Mouse (Mus musculus) forebrain, embryonic 12.5 days (tissue): ENCODE results near the gene Arhgap27. TPM values are rescaled to one million over a fixed set of nuclear protein-coding genes. Genes with fewer than 3 reads are reported as not detected.

Experiments used
- ATAC-seq: fragments of 200-750 bp; cut with Nextera tagmentation; 2 replicates; pipeline ENCODE4 v1.8.0; 2017; ENCODE audit warnings: moderate TSS enrichment; ENCODE audit not compliant: low FRiP score
- H3K27ac ChIP-seq: fragments of 300-500 bp; sonication (generic); 2 replicates; pipeline ENCODE4 v1.5.1; 2016; ENCODE audit warnings: mild to moderate bottlenecking
- H3K27me3 ChIP-seq: fragments of 300-500 bp; sonication (generic); 2 replicates; pipeline ENCODE4 v1.6.1; 2016; ENCODE audit warnings: mild to moderate bottlenecking
- H3K36me3 ChIP-seq: fragments of 300-500 bp; sonication (generic); replicated peaks from 2 replicates; pipeline ENCODE4 v1.6.1; 2016; ENCODE audit warnings: mild to moderate bottlenecking
- H3K4me1 ChIP-seq: fragments of 300-500 bp; sonication (generic); 2 replicates; pipeline ENCODE4 v1.6.1; 2016
- H3K4me2 ChIP-seq: fragments of 300-500 bp; sonication (generic); 2 replicates; pipeline ENCODE4 v1.6.1; 2016; ENCODE audit warnings: mild to moderate bottlenecking, moderate library complexity
- H3K4me3 ChIP-seq: fragments of 300-500 bp; sonication (generic); replicated peaks from 2 replicates; pipeline ENCODE4 v1.5.1; 2016; ENCODE audit warnings: mild to moderate bottlenecking
- H3K9ac ChIP-seq: fragments of 300-500 bp; sonication (generic); 2 replicates; pipeline ENCODE4 v1.6.1; 2016; ENCODE audit warnings: mild to moderate bottlenecking
- H3K9me3 ChIP-seq: fragments of 300-500 bp; sonication (generic); 2 replicates; pipeline ENCODE4 v1.6.1; 2016
- WGBS: fragments of 180-500 bp; shearing (Covaris S2); methylation state at CpG from one replicate; pipeline ENCODE4 v1.1.7; 2016; 5-methylcytosine and 5-hydroxymethylcytosine counted together
- polyA plus RNA-seq: library from polyadenylated mRNA; unstranded; fragments of >200 nt; fragmentation: Nextera tagmentation; extraction: Ambion mirVana; gene quantifications from 2 replicates; pipeline ENCODE4 v1.2.1, GENCODE M21; 2016

The Arhgap27 gene
- polyA plus RNA-seq, 1 experiment from 2014 or later = 3.2 TPM

DNA sequence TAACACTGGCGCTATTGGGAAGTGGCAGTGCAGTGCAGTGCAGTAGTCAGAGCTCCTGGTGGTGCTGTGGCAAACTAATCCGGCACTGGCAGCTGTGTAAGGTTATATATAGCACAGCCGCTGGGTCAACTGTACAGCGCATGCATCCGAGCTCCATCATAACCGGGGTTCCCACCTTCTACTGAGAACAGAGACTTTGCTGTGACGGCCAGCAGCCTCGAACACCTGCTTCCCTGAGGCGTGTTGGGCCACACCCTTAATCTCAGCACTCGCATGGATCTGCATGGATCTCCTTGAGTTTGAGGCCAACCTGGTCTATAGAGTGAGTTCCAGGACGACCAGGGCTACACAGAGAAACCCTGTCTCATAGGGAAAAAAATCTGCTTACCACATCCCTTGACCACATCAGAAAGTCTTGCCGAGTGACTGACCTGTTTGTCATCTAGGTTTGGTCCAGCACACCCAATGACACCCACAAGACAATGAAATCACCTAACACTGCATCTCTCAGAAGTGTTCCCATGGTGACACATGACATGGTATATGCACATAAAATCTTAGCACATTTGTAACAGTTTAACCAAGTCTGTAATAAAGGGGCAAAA lies 12.7 kb downstream of the Arhgap27 start:
- ATAC-seq = no peak
- H3K4me1 ChIP-seq = peaks cover 8% of the 10 kb centered on the region; the same call in 1 of the 2 replicates

DNA sequence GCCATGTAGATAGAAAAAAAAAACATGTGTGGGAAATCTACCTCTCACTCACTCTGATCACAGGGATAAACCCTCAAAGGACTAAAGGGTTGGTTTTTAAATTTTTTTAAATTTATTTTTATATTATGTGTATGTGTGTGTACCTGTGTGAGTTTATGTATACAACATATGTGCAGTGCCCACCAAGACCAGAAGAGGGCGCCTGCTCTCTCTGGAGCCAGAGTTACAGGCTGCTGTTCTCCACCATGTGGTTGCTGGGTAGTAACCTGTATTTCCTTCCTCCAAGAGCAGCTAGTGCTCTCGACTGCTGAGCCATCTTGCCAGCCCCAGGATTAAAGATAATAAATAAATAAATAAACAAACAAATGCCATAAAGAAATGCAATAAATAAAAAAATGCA lies 13.8 kb downstream of the Arhgap27 start:
- no peak for ATAC-seq
- H3K4me3 ChIP-seq = no peak overlapping the region
- H3K9me3 ChIP-seq = peaks cover 5% of the 10 kb centered on the region; the same call in 1 of the 2 replicates
- 90% methylated on average over 2 of the region's 2 CpGs for WGBS
- H3K36me3 ChIP-seq = no peaks in the 10 kb centered on the region
- H3K4me1 ChIP-seq = no peaks in the 10 kb centered on the region
- H3K27ac ChIP-seq = no peak overlapping the region
- 0 out of 2 replicates have a peak, but pooled peaks cover 2% of the 10 kb centered on the region for H3K27me3 ChIP-seq
- H3K9ac ChIP-seq = no peak overlapping the region
- no peak overlapping the region for H3K4me2 ChIP-seq

More for the DNA sequence above, 12.7 kb downstream of the Arhgap27 start:
- Histone ChIP-seq H3K9me3 (peaks cover 5% of the 10 kb centered on the region; the same call in 1 of the 2 replicates), H3K9ac (no peak overlapping the region), H3K27me3 (peaks cover 11% of the 10 kb centered on the region), H3K36me3 (no peaks in the 10 kb centered on the region), H3K4me3 (no peak overlapping the region), H3K4me2 (no peak overlapping the region), H3K27ac (no peak overlapping the region)
- WGBS = 91% methylated on average over 12 of the region's 12 CpGs

DNA sequence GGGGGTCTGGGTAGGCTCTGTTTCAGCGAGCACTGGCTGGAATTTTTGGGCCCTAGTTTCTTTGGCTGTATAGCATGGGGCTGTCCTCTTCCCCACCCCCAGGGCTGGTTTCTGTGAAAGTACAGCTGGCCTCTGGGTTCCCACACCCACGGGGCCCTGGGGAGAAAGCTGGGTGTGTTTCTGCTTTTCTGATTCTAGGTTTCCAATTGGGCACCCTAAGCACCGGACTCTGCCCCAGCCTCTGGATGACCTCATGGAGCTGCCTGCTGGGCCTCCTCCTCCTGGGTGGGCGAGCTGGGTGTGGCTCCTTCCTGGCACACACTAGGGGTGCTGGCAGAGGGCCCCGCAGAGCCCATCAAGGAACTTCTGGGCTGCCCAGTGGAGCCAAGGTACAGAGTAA lies 16.8 kb downstream of the Arhgap27 start:
- Histone ChIP-seq H3K27me3 (no peaks in the 10 kb centered on the region; the same call in 1 of the 2 replicates), H3K4me2 (no peak overlapping the region), H3K4me1 (no peaks in the 10 kb centered on the region), H3K36me3 (no peaks in the 10 kb centered on the region), H3K4me3 (no peak overlapping the region), H3K9ac (no peak overlapping the region), H3K27ac (no peak overlapping the region), H3K9me3 (no peaks in the 10 kb centered on the region)
- 75% methylated on average over 5 of the region's 5 CpGs for WGBS
- ATAC-seq = no peak

DNA sequence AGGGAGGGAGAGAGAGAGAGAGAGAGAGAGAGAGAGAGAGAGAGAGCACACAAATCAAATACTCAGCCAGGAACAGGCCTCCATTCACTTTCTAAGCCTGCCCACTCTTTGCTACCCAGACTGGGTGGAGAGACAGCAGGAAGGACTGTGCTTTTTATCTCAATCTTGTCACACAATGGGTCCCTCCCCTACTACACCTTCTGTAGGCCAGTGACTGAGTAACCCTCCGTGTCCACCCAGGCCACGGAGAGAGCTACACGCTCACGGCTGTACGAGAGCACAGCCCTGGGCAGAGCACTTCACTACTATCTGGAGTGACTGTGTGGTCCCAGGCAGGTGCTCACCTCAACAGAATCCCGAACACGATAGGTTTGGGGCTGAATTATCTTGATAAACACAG lies 17.3 kb downstream of the Arhgap27 start:
- no peak overlapping the region for H3K27ac ChIP-seq
- no peak overlapping the region for H3K4me2 ChIP-seq
- no peaks in the 10 kb centered on the region for H3K36me3 ChIP-seq
- H3K27me3 ChIP-seq = no peaks in the 10 kb centered on the region; the same call in 1 of the 2 replicates
- no peak overlapping the region for H3K4me3 ChIP-seq
- no peaks in the 10 kb centered on the region for H3K9me3 ChIP-seq
- ATAC-seq = no peak
- H3K9ac ChIP-seq = no peak overlapping the region
- no peaks in the 10 kb centered on the region for H3K4me1 ChIP-seq
- 86% methylated on average over 7 of the region's 7 CpGs for WGBS

DNA sequence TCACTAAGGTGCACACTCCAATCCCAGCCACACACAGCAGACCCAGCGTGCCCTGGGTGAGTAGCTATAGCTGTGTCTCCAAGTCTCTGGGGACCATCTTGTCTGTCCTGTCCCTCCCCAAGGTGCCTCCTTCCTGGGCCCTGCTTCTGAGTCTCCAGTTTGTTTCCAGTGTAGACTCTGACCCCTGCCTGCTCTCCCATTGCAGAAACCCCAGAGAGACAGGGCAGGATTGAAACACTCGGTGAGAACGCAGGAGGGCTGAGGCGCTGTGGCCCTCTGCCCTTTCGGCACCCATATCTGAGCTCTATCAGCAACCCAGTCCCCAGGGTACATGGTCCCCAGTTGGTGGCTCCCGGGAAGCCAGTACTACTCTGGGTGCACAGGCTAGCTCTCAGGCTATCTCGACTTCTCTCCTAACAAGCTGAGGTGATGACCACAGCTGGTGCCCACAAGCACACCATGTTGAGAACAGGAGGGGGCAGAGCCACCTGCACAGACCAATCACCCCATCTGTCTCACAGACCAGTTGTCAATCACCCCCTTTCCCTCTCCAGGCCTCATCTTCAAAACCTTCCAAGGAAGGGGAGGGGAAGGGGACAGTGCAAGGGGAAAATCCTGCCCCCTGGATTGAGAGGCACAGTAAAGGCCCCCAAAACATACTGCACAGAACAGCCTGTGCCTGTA lies 17.9 kb downstream of the Arhgap27 start:
- Histone ChIP-seq H3K27ac (no peak overlapping the region), H3K4me3 (no peak overlapping the region), H3K9ac (no peak overlapping the region), H3K9me3 (no peaks in the 10 kb centered on the region), H3K27me3 (peaks cover 7% of the 10 kb centered on the region; the same call in 1 of the 2 replicates), H3K4me2 (no peak overlapping the region), H3K36me3 (no peaks in the 10 kb centered on the region), H3K4me1 (no peaks in the 10 kb centered on the region)
- 84% methylated on average over 7 of the region's 7 CpGs for WGBS
- ATAC-seq = no peak

DNA sequence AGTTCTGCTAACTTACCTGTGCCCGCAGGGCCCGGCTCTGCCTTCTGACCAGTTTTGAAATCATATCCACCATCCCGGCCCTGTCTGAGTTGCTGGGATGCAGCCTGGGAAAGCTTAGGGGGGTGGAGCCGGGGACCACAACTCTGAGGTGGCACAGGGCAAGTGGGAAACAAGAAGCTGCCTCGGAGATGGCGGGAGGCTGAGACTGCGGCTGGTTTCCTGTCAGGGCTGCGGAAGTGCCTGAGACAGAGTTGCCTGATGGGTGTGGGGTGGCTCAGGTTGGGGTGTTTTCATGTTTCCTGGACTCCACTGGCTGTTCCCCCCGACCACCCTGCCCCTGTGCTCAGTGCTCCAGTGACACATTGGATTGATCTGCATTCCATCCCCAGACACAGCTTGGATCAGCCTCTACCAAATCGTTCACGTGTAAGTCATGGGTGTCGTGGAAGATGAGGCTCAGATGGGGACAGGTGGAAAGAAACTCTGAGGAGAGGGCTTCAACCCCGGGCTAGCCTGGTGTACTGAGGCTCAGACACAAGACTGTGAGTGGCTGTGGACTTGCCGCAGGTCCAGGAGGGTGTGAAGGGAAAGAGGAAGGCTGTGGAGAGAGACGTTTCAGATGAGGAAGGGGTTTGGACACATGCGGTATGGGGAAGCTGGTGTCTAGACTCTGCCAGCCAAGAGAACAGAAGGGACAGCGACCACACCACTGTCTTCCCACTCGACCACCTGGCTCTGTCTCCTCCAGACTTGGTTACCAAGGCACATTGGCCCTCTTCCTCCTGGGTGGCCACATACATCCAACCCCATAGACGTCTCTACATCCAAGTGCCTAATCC lies 18.8 kb downstream of the Arhgap27 start:
- no peak for ATAC-seq
- no peak overlapping the region for H3K4me2 ChIP-seq
- H3K4me1 ChIP-seq = 0 out of 2 replicates have a peak, but pooled peaks cover 1% of the 10 kb centered on the region
- peaks cover 9% of the 10 kb centered on the region; the same call in 1 of the 2 replicates for H3K27me3 ChIP-seq
- H3K27ac ChIP-seq = no peak overlapping the region
- no peaks in the 10 kb centered on the region for H3K9me3 ChIP-seq
- H3K4me3 ChIP-seq = no peak overlapping the region
- no peak overlapping the region for H3K9ac ChIP-seq
- WGBS = 77% methylated on average over 19 of the region's 19 CpGs
- H3K36me3 ChIP-seq = no peaks in the 10 kb centered on the region

DNA sequence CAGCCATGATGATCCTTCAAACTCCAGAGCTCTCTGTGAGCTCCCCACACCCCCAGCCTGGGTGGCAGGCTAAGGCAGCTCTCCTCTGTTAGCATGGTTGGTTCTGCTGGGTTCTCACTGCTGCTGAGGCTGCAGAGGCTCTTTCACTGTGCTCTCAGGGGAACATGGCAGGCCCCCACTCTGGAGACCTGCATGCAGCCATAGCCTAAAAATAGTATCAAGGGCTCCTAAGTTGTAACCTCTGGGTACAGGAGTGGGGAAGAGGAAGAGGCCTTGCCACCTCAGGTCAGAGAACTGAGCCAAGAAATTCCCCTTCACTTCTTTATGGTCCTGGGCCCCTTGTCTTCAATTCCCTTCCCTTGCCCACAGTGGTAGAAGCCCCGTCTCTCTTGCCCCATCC lies 19.6 kb downstream of the Arhgap27 start:
- Histone ChIP-seq H3K9ac (no peak overlapping the region), H3K4me3 (no peak overlapping the region), H3K36me3 (no peaks in the 10 kb centered on the region), H3K27me3 (peaks cover 15% of the 10 kb centered on the region; the same call in 1 of the 2 replicates), H3K27ac (no peak overlapping the region), H3K9me3 (no peaks in the 10 kb centered on the region), H3K4me1 (0 out of 2 replicates have a peak, but pooled peaks cover 4% of the 10 kb centered on the region), H3K4me2 (no peak overlapping the region)
- no peak for ATAC-seq
- 79% methylated on average over 1 of the region's 1 CpGs for WGBS

DNA sequence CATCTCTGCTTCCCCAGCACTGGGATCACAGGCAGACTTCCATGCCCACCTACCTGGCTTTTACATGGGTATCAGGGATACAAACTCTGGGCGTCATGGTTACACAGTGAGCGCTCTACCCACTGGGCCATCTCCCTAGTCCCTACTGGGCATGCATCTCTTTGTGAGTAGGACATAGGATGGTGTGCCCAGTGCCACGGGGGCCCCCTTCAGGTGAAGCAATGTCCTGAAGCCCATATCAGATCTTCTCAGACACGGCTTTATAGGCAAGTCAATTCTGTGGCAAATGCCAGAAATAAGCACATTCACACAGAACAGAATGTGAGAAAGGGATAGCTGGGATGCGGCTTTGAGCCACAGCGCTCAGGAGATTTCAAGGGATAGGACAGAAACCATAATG lies 20.4 kb downstream of the Arhgap27 start:
- Histone ChIP-seq H3K4me3 (no peak overlapping the region), H3K27me3 (peaks cover 15% of the 10 kb centered on the region; the same call in 1 of the 2 replicates), H3K36me3 (no peaks in the 10 kb centered on the region), H3K9ac (no peak overlapping the region), H3K4me2 (no peak overlapping the region), H3K4me1 (0 out of 2 replicates have a peak, but pooled peaks cover 4% of the 10 kb centered on the region), H3K27ac (no peak overlapping the region), H3K9me3 (no peaks in the 10 kb centered on the region)
- no peak for ATAC-seq
- 83% methylated on average over 6 of the region's 6 CpGs for WGBS

DNA sequence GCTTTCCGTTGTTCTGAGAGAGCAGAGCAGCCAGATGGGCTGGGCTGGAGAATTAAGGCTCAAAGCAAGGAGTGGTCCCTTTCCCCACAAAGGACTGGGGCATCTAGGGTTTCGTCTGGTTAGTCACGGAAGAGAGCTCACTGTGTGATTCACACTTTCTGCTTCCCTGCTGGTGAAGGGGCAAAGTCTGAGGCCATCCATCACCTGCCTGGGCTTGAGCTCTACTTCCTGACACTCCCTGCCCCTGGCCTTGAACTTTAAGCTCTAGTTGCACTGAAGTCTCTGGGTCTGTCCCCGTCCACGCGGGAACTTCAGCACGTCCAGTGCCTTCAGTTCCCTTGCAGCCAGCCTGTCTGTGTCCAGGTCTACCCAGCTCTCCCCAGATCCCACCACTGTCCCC lies 22.8 kb downstream of the Arhgap27 start:
- peaks cover 22% of the 10 kb centered on the region; the same call in 1 of the 2 replicates for H3K27me3 ChIP-seq
- no peak for ATAC-seq
- H3K4me3 ChIP-seq = no peak overlapping the region
- no peak overlapping the region for H3K27ac ChIP-seq
- H3K4me1 ChIP-seq = 0 out of 2 replicates have a peak, but pooled peaks cover 4% of the 10 kb centered on the region
- no peaks in the 10 kb centered on the region for H3K36me3 ChIP-seq
- no peak overlapping the region for H3K4me2 ChIP-seq
- 59% methylated on average over 7 of the region's 7 CpGs for WGBS
- H3K9me3 ChIP-seq = no peaks in the 10 kb centered on the region
- no peak overlapping the region for H3K9ac ChIP-seq

DNA sequence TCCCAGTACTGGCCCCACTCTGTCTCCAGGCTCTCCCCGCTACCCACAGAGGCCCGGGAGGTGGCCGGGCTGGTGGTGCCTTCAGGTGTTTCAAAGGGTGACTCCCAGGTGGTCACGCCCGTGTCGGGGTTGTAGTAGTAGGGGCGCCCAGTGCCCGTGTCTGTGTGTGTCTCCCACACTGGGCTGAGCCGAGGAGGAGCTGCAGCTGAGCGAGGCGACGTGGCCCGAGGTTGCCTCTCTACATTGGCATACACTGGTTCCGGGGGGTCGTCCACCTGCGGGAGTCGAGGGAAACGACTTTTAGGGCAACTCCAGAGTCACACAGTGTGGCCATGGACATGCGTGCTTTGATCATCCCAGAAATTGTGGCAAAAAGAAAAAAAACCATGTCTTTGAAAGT lies 23.4 kb downstream of the Arhgap27 start:
- Histone ChIP-seq H3K4me2 (peak overlapping the region; percentile 27; the same call in 1 of the 2 replicates), H3K27me3 (peaks cover 27% of the 10 kb centered on the region), H3K9me3 (no peaks in the 10 kb centered on the region), H3K9ac (no peak overlapping the region), H3K4me3 (no peak overlapping the region), H3K36me3 (no peaks in the 10 kb centered on the region), H3K4me1 (0 out of 2 replicates have a peak, but pooled peaks cover 4% of the 10 kb centered on the region), H3K27ac (no peak overlapping the region)
- 73% methylated on average over 19 of the region's 19 CpGs for WGBS
- no peak for ATAC-seq

DNA sequence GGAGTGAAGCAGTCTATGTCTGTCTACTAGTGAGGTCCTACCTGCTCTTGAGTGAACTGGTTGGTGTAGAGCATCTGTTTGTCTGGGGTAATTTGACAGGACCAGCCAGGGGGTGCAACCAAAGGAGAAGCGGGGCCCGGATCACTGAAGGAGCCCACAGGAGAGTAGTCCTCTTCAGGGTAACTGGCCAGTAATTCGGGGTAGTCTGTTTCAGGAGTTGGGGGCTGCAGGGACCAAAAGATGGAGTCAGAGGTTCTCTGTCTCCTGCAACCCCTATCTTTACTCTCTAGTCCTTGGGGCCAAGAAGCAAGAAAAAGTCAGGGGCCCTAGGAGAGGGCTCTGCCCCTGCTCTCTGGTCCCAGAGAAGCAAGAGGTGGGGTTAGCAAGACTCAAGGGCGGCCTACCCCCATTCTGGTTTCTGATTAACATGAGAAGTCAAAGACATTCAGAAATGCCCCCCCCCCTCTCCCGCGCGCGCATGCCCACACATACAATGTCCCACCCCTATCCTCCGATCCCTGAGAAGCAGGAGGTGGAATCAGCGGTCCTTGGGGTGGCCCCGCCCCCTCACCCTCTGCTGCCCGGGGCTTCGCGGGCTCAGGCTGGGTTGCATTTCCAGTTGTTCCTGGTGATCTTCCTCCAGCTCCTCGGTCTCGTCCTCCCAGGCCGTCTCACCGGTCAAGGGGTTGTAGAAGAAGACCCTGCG lies 23.9 kb downstream of the Arhgap27 start:
- H3K4me3 ChIP-seq = no peak overlapping the region
- H3K4me1 ChIP-seq = 0 out of 2 replicates have a peak, but pooled peaks cover 4% of the 10 kb centered on the region
- H3K27ac ChIP-seq = no peak overlapping the region
- H3K9me3 ChIP-seq = no peaks in the 10 kb centered on the region
- no peak for ATAC-seq
- WGBS = 49% methylated on average over 19 of the region's 19 CpGs
- peaks cover 33% of the 10 kb centered on the region for H3K27me3 ChIP-seq
- H3K4me2 ChIP-seq = peak overlapping the region; percentile 27; the same call in 1 of the 2 replicates
- no peaks in the 10 kb centered on the region for H3K36me3 ChIP-seq
- H3K9ac ChIP-seq = no peak overlapping the region
